Mouse (Mus musculus) megakaryocyte, embryonic 14.5 days (primary cell): ENCODE results near the gene Olfr665.
"Not testable (repeated sequence)": the region's sequence is repeated elsewhere in the genome, so short reads cannot be mapped to it uniquely, and the experiment has no call there.

Experiments
- FLI1 ChIP-seq: IDR thresholded peaks from 2 replicates; pipeline ENCODE4 v1.6.1; 2012; ENCODE audit warnings: low read length, inconsistent platforms, mixed read lengths
- GATA1 ChIP-seq: IDR thresholded peaks from 3 replicates; pipeline ENCODE4 v1.6.1; 2012; ENCODE audit warnings: mixed read lengths, low read length, inconsistent platforms, borderline replicate concordance

DNA sequence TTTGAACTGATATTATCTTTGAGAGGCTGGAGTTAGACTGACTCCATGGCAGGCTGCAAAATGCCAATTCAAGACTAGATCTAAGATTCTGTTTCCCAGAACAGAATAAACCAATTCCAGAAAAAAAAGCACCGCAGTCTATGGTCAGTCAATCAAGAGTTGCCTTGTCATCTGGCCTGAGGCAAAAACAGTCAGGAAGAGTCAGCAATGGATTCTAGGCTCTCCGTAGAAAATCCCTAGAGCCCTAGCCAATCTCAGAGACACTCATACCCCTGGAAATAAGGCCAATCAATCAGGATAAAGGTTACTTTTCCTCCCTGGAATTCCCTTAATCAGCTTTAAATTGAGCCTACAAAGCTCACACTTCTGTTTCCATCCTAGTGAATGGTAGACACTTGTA is 26.3 kb upstream of the Olfr665 start:
- TF ChIP-seq FLI1, GATA1: not testable (repeated sequence)
